Mouse (Mus musculus): ENCODE results near the gene Gpbp1l1. TPM values are rescaled to one million over a fixed set of nuclear protein-coding genes. Genes with fewer than 3 reads are reported as not detected.

Gpbp1l1 gene
- polyA plus RNA-seq, 1 experiment from 2014 or later: 28.9 TPM

Other genes starting within 250 kb of the Gpbp1l1 start
- 14.8 and 16.1 TPM in 2 replicates for gene Mast2, start 93.5 kb upstream of the Gpbp1l1 start, polyA plus RNA-seq (2015; fragmentation: Nextera tagmentation; extraction: Ambion mirVana)
- gene Ipp, start 50.1 kb upstream of the Gpbp1l1 start, polyA plus RNA-seq (2015; fragmentation: Nextera tagmentation; extraction: Ambion mirVana): 14.1 TPM in 2 replicates
- 22.8 and 26.7 TPM in 2 replicates for gene Tmem69, start 1.7 kb upstream of the Gpbp1l1 start, polyA plus RNA-seq (2015; fragmentation: Nextera tagmentation; extraction: Ambion mirVana)
- gene Ccdc17, start 39.0 kb downstream of the Gpbp1l1 start, polyA plus RNA-seq (2015; fragmentation: Nextera tagmentation; extraction: Ambion mirVana): 6.3 and 9.1 TPM in 2 replicates
- 125 and 131 TPM in 2 replicates for gene Nasp, start 70.3 kb downstream of the Gpbp1l1 start, polyA plus RNA-seq (2015; fragmentation: Nextera tagmentation; extraction: Ambion mirVana)
- gene Akr1a1, start 94.0 kb downstream of the Gpbp1l1 start, polyA plus RNA-seq (2015; fragmentation: Nextera tagmentation; extraction: Ambion mirVana): 820 and 831 TPM in 2 replicates
- 1,493 and 1,538 TPM in 2 replicates for gene Prdx1, start 127.9 kb downstream of the Gpbp1l1 start, polyA plus RNA-seq (2015; fragmentation: Nextera tagmentation; extraction: Ambion mirVana)
- 24.7 and 24.9 TPM in 2 replicates for gene Mmachc, start 150.7 kb downstream of the Gpbp1l1 start, polyA plus RNA-seq (2015; fragmentation: Nextera tagmentation; extraction: Ambion mirVana)
- gene Ccdc163, start 150.9 kb downstream of the Gpbp1l1 start, polyA plus RNA-seq (2015; fragmentation: Nextera tagmentation; extraction: Ambion mirVana): 31.7 and 33.8 TPM in 2 replicates
- 6.7 and 7.6 TPM in 2 replicates for gene Tesk2, start 163.3 kb downstream of the Gpbp1l1 start, polyA plus RNA-seq (2015; fragmentation: Nextera tagmentation; extraction: Ambion mirVana)
- gene Toe1, start 250.0 kb downstream of the Gpbp1l1 start, polyA plus RNA-seq (2015; fragmentation: Nextera tagmentation; extraction: Ambion mirVana): 36.4 and 37.8 TPM in 2 replicates